Mouse (Mus musculus): ENCODE measurements around the gene Zfp948. TPM values are rescaled to one million over a fixed set of nuclear protein-coding genes. Genes with fewer than 3 reads are reported as not detected.
"Not testable (repeated sequence)": the region's sequence is repeated elsewhere in the genome, so short reads cannot be mapped to it uniquely, and the experiment has no call there.

The Zfp948 gene
- polyA plus RNA-seq, 1 experiment from 2014 or later: 15.2 TPM

DNA sequence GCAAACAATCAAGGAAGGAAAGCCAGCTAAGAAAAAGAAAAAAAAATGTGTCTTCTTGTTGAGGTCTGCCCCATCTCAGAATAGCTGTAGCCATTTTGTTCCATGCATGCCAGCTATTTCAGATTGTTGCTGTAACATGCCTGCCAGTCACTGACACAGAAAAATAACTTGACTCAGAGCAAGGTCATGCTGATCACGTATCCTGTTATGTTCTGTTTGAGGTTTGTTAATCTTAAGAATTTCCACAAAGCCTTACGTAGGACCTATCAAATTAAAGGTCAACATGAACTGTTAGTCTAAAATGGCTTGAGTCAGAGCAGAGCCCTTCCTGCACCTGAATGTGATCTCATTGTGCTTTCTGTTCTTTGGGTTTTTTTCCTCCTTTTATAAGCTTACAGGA is 30.1 kb upstream of the Zfp948 start:
- H3K4me1 ChIP-seq: peaks cover 19% of the 10 kb centered on the region
- no peaks in the 10 kb centered on the region for H3K27me3 ChIP-seq
- H3K9me3 ChIP-seq: no peaks in the 10 kb centered on the region
- H3K27ac ChIP-seq: no peak overlapping the region
- H3K4me3 ChIP-seq: no peak overlapping the region
- H3K9ac ChIP-seq: no peak overlapping the region
- WGBS: 57% methylated on average over 2 of the region's 2 CpGs
- no peaks in the 10 kb centered on the region for H3K36me3 ChIP-seq
- ATAC-seq (ENCODE audit: insufficient number of reproducible peaks, insufficient read depth, low FRiP score, low TSS enrichment, low read depth): no peak
- H3K4me2 ChIP-seq: no peak overlapping the region

DNA sequence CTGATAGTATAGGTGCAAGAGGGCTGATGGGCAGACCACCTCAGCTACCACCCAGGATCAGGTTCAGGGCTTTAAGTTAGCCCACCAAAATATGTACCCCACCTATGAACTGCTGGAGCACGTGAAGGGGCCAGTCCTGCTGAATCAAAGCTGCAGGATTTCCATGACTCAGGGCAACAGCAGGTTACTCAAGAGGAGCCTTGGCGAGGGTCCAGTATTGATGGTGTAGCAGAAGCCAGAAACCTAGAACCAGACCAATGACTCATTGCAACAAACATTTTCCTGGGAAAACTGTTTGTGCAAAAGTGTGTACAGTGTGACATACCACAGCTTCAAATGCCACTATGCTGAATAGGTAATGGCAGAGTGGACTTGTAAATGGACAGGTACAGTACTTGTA is 9.0 kb upstream of the Zfp948 start:
- ATAC-seq (ENCODE audit: insufficient number of reproducible peaks, insufficient read depth, low FRiP score, low TSS enrichment, low read depth): no peak
- Histone ChIP-seq H3K4me2 (no peak overlapping the region), H3K36me3 (peaks cover 20% of the 10 kb centered on the region), H3K27ac (no peak overlapping the region), H3K4me3 (no peak overlapping the region), H3K27me3 (no peaks in the 10 kb centered on the region), H3K4me1 (no peaks in the 10 kb centered on the region), H3K9me3 (no peaks in the 10 kb centered on the region), H3K9ac (no peak overlapping the region)
- 87% methylated on average over 2 of the region's 2 CpGs for WGBS

DNA sequence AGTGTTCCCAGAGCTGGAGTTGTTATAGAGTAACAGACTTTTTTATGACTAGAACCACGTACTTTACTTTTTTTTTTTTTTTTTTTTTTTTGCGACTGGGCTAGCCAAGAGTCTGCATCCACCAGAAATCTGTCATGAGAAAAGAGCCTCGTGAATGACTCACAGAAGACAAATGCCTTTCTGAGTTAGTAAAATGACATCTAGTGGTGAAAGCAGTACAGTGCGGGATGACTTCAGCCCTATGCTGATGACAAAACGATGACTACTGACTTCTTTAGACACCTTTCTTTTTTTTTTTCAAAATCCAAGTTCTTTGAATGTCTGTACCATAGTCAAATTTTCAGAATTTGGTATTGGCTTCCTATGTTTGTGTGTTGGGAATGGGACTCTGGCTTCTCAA is 588 bp upstream of the Zfp948 start:
- Histone ChIP-seq H3K4me2 (peak overlapping the region; percentile 70), H3K9ac (peak overlapping the region; percentile 84), H3K27me3 (no peaks in the 10 kb centered on the region), H3K4me3 (peak overlapping the region; percentile 72), H3K4me1 (peaks cover 12% of the 10 kb centered on the region), H3K9me3 (no peaks in the 10 kb centered on the region), H3K36me3 (no peaks in the 10 kb centered on the region), H3K27ac (peak overlapping the region; percentile 92)
- peak; percentile 76 for ATAC-seq (ENCODE audit: insufficient number of reproducible peaks, insufficient read depth, low FRiP score, low TSS enrichment, low read depth)
- 4% methylated on average over 5 of the region's 5 CpGs for WGBS

DNA sequence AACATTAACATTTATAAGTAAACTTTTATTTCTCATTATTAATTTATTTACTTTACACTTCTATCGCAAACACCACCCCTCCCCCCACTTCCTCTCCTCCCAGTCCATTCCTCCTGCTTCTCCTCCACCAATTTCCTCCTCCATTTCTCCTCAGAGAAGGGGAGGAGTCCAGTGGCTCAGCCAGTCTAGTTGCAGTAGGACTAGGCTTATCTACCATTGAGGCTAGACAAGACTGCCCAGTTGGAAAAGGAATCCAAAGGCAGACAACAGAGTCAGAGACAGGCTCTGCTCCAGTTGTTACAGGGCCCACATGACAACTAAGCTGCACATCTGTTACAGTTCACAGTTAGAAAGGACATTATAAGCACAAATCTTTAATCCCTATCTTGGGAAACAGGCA is 888 bp downstream of the Zfp948 start:
- Histone ChIP-seq H3K27me3 (no peaks in the 10 kb centered on the region), H3K4me3 (peak overlapping the region; percentile 72), H3K4me2 (peak overlapping the region; percentile 70), H3K9me3 (no peaks in the 10 kb centered on the region), H3K36me3 (0 out of 2 replicates have a peak, but pooled peaks cover 5% of the 10 kb centered on the region), H3K27ac (no peak overlapping the region), H3K9ac (0 out of 2 replicates have a peak overlapping the region, but pooled peaks have one; percentile 46), H3K4me1 (peaks cover 12% of the 10 kb centered on the region)
- no peak for ATAC-seq (ENCODE audit: insufficient number of reproducible peaks, insufficient read depth, low FRiP score, low TSS enrichment, low read depth)
- 37% methylated on average over 1 of the region's 1 CpGs for WGBS

DNA sequence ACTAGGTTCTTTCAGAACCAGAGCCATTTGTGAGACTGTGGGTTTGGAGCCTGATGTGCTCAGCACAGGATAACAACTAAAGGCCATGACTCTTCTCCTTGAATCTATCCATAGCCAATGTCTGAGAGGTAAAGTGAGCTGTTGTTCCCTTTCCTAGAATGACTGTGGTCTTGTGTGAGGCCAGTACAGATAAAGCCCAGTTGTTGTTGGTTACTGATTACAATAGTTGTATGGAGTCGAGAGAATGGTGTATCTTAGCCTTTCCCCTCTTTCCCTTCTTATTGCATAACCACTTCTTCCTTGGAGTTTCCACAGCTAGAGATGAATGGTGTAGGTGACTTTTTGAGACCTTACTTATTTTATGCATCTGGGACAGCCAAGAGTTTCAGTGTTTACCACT is 12.3 kb downstream of the Zfp948 start:
- H3K4me2 ChIP-seq: no peak overlapping the region
- ATAC-seq (ENCODE audit: insufficient number of reproducible peaks, insufficient read depth, low FRiP score, low TSS enrichment, low read depth): no peak
- no peaks in the 10 kb centered on the region for H3K9me3 ChIP-seq
- no peaks in the 10 kb centered on the region for H3K27me3 ChIP-seq
- H3K9ac ChIP-seq: no peak overlapping the region
- WGBS: 77% methylated on average over 1 of the region's 1 CpGs
- H3K4me3 ChIP-seq: no peak overlapping the region
- H3K36me3 ChIP-seq: peaks cover 34% of the 10 kb centered on the region
- H3K4me1 ChIP-seq: no peaks in the 10 kb centered on the region
- no peak overlapping the region for H3K27ac ChIP-seq

DNA sequence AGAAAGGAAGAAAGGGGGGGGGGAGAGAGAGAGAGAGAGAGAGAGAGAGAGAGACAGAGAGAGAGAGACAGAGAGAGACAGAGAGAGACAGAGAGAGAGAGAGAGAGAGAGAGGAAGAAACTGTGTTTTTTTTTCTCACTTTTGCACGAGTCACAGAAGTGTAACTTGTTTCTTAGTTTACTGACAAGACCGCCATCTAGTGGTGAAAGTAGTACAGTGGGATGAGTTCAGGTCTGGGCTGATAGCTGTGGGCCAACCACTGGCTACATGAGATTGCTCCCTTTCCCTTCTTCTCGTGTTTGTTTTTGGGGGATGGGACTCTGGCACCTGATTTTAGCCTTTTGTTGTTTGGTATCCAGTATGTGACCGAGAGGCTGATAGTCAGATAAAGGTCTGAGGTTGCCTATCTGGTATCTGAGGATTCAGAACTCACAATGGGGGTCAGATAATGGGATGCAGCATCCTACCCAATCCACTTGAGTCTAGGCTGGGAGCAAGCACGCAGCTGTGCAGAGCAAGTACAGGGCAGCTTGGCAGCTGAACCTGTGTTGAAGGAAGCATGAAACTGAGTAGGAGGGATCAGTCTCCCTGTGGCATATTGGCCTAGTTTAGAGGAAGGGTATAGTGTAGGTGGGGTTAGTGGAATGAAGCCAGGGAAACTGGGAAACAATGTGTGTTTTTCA is 12.8 kb downstream of the Zfp948 start:
- Histone ChIP-seq H3K36me3 (peaks cover 33% of the 10 kb centered on the region), H3K27me3 (no peaks in the 10 kb centered on the region), H3K9me3 (no peaks in the 10 kb centered on the region), H3K4me1 (no peaks in the 10 kb centered on the region), H3K4me3 (no peak overlapping the region), H3K4me2 (no peak overlapping the region), H3K9ac (no peak overlapping the region), H3K27ac (no peak overlapping the region)
- 21% methylated on average over 5 of the region's 5 CpGs for WGBS
- ATAC-seq (ENCODE audit: insufficient number of reproducible peaks, insufficient read depth, low FRiP score, low TSS enrichment, low read depth): peak; percentile 72; the same call in 1 of the 2 replicates

DNA sequence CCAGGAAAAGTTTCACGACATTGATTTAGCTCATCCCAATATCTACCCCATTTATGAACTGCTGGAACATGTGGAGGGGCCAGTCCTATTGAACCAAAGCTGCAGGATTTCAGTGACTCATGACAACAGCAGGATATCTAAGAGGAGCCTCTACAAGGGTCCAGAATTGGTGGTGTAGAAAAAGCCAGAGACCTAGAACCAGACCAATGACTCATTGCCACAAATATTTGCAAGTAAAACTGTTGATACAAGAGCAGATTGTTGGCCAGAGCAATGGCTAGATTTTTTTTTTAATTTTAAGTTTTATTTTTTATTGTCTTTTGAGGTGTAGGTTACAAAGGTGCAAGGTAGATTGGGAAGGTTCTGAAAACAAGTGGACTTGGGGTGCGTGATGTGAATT is 18.7 kb downstream of the Zfp948 start:
- Histone ChIP-seq H3K36me3 (peaks cover 52% of the 10 kb centered on the region), H3K27ac (no peak overlapping the region), H3K4me2 (no peak overlapping the region), H3K4me3 (no peak overlapping the region), H3K9me3 (peaks cover 10% of the 10 kb centered on the region), H3K9ac (no peak overlapping the region), H3K27me3 (no peaks in the 10 kb centered on the region), H3K4me1 (no peaks in the 10 kb centered on the region)
- WGBS: 94% methylated on average over 2 of the region's 2 CpGs
- ATAC-seq (ENCODE audit: insufficient number of reproducible peaks, insufficient read depth, low FRiP score, low TSS enrichment, low read depth): no peak

DNA sequence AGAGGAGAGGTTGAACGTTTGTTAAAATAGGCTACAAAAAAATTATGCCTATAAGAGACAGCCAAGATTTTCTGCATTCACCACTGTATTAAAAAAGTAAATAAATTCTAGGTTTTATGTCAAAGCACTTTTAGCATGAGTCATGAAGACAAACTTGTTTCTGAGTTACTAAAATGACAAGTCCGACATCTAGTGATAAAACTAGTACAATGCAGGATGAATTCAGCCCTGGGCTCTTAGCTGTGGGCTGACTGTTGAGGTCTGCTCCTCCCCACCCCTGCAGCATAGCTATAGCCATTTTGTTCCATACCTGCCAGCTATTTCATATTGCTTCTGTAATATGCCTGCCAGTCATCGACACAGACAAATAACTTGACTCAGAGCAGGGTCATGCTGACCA is 49.5 kb downstream of the Zfp948 start:
- no peaks in the 10 kb centered on the region for H3K27me3 ChIP-seq
- 73% methylated on average over 3 of the region's 3 CpGs for WGBS
- no peaks in the 10 kb centered on the region for H3K4me1 ChIP-seq
- no peak overlapping the region for H3K4me2 ChIP-seq
- no peak overlapping the region for H3K9ac ChIP-seq
- no peak overlapping the region for H3K27ac ChIP-seq
- ATAC-seq (ENCODE audit: insufficient number of reproducible peaks, insufficient read depth, low FRiP score, low TSS enrichment, low read depth): no peak
- no peak overlapping the region for H3K4me3 ChIP-seq
- no peaks in the 10 kb centered on the region for H3K36me3 ChIP-seq
- H3K9me3 ChIP-seq: no peaks in the 10 kb centered on the region

DNA sequence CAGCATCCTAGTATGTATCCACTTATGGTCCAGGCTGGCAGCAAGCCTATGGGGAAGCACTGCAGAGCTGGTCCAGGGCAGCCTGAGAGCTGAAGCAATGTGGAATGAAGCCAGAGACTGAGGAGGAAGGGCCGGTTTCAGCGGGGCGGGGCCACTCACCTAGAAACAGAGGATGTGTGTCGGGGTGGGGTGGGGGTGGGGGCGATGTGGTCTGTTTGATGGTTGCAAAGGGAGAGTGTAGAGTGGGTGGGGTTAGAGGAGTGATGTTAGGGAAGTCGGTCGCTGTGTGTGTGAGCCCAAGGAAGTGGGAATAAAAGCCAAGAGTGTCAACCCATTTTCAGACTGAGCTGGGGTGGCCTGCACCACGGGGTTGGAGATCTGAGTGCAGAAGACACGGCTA is 50.5 kb downstream of the Zfp948 start:
- Histone ChIP-seq H3K27me3 (no peaks in the 10 kb centered on the region), H3K4me2 (peak overlapping the region; percentile 14; the same call in 1 of the 2 replicates), H3K4me3 (no peak overlapping the region), H3K9me3 (no peaks in the 10 kb centered on the region), H3K4me1 (no peaks in the 10 kb centered on the region), H3K36me3 (no peaks in the 10 kb centered on the region), H3K27ac (no peak overlapping the region), H3K9ac (no peak overlapping the region)
- ATAC-seq (ENCODE audit: insufficient number of reproducible peaks, insufficient read depth, low FRiP score, low TSS enrichment, low read depth): 0 out of 2 replicates have a peak, but pooled peaks have one; percentile 37
- WGBS: 10% methylated on average over 9 of the region's 9 CpGs

DNA sequence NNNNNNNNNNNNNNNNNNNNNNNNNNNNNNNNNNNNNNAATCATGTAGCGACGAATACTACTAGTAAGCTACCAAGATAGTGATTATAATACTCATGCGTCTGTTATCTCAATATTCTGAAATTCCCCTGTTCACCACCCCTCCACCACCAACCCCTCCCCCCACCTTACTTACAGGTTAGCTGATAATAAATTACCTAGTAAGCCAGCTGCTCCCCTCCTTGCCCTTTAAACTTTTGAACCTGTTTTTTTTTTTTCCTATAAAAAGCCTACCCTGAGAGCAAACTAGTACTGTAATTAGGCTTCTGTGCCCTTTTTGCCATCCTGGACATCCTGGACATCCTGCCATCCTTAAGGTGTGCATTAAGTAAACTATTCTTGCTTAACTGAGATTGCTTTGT is 56.8 kb downstream of the Zfp948 start:
- no peak overlapping the region for H3K4me3 ChIP-seq
- no peaks in the 10 kb centered on the region for H3K36me3 ChIP-seq
- no peaks in the 10 kb centered on the region for H3K4me1 ChIP-seq
- H3K27me3 ChIP-seq: no peaks in the 10 kb centered on the region
- no peak for ATAC-seq (ENCODE audit: insufficient number of reproducible peaks, insufficient read depth, low FRiP score, low TSS enrichment, low read depth)
- WGBS: 0% methylated on average over 1 of the region's 3 CpGs
- H3K9ac ChIP-seq: no peak overlapping the region
- H3K9me3 ChIP-seq: no peaks in the 10 kb centered on the region
- no peak overlapping the region for H3K4me2 ChIP-seq
- H3K27ac ChIP-seq: no peak overlapping the region

DNA sequence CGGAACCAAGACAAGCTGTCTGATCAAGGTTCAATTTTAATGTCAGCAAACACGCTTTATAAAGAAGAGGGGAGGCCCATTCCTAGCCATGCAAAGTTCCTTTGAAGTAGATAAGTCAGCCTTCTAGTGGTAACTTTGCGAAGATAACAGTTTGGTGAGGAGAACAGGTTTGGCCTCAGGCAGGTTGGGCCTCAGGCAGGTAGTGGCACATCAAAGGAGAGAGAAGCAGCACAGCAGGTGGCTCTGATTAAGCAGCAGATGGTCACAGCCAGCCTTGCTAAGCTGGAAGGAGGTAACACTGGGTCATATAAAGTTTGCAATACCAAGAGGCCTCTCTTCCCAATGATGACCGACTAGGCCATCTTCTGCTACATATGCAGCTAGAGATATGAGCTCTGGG is 69.0 kb downstream of the Zfp948 start:
- H3K4me1 ChIP-seq; ATAC-seq (ENCODE audit: insufficient number of reproducible peaks, insufficient read depth, low FRiP score, low TSS enrichment, low read depth); H3K27me3 ChIP-seq; H3K4me2 ChIP-seq; H3K36me3 ChIP-seq; H3K9ac ChIP-seq; H3K27ac ChIP-seq; H3K4me3 ChIP-seq: not testable (repeated sequence)
- 53% methylated on average over 4 of the region's 4 CpGs for WGBS
- H3K9me3 ChIP-seq: peaks cover 12% of the 10 kb centered on the region; the same call in 1 of the 2 replicates

Measured in embryonic facial prominence, embryonic 13.5 days (tissue).